Mouse (Mus musculus): Measurements from ENCODE around the gene Grin3a.

Grin3a gene

DNA sequence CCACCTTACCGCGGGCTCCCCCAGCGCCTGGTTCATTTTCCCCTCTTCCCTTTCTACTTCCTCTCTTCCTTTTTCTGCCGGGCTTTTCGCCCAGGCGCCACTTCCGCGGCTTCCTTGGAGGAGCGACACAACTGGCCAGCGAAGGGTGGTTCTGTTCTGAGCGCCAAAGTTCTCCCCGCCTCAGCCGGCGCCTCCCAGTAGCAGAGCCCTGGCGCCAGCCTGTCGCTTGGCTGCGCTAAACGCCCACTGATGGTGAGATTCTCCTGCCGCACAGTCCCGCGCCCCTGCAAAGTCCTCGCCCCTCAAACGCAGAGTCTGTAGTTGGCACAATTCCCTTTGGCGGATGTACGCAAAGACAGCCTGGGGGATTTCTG, at the start of gene Grin3a:
TSS of gene Grin3a (minus strand) at position 133 of the 374 bp plus-strand sequence.
- peak; percentile 7 to 74 for DNase-seq (ENCODE audit: inconsistent age in 2 of 2, low spot score in 1 of 2)

DNA sequence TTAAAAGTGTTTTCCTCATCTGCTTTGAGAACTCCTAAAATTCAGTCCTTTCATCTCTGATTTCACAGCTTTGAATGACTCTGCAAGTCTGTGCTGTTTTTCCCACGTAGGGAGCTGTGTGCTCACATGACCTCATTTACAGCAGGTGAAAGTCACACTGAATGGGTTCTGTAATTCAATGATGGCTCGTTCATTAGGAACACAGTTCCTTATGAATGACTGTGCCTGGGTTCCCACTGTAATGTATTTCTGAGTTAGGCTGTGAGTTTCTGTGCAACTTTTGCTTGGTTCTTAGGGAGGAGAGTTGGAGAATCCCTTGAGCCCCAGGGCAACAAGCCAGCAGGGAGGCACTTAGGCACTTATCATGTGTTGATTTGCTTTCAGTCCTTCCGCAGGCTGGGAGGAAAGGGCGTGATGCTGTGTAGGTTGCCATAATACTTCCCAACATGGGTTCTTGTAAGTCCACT, 46.3 kb upstream of the Grin3a start:
- DNase-seq (ENCODE audit: inconsistent age in 2 of 2, low spot score in 1 of 2) = no peak

GRCm38 (mm10) chr4:49877084-49877483, 31.5 kb upstream of the Grin3a start:
- DNase-seq (ENCODE audit: inconsistent age in 2 of 2, low spot score in 1 of 2) = no peak

- peak in 1 of 2 experiments; percentile 57 for DNase-seq (ENCODE audit: inconsistent age in 2 of 2, low spot score in 1 of 2)
Measured at GRCm38 (mm10) chr4:49860611-49861010, 15.1 kb upstream of the Grin3a start.

GRCm38 (mm10) chr4:49844828-49845611, 524 bp downstream of the Grin3a start:
- DNase-seq (ENCODE audit: inconsistent age in 2 of 2, low spot score in 1 of 2) = no peak

- peak in 1 of 2 experiments; percentile 21 for DNase-seq (ENCODE audit: inconsistent age in 2 of 2, low spot score in 1 of 2)
Measured at GRCm38 (mm10) chr4:49844274-49844827, 1.2 kb downstream of the Grin3a start.

DNA sequence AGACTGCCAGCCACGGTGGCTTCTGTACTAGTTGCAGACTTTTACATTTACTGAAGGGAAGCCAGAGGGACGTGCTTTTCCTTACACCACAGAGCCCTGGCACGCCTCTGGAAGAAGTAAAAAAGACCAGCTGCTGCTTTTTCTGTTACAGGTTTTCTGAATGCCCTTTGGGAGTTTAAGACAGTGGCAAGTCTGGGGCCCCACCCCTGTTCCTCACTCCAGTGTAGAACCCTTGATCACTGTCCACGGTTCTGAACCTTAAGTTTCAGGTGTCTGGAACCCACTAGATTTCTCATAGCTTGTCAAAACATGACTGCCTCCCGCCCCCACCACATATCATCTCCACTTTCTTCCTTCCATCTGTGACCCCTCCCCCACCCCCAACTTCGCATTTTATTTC, 1.8 kb downstream of the Grin3a start:
- DNase-seq (ENCODE audit: inconsistent age in 2 of 2, low spot score in 1 of 2) = peak in 1 of 2 experiments; percentile 25

- DNase-seq (ENCODE audit: inconsistent age in 2 of 2, low spot score in 1 of 2) = peak in 1 of 2 experiments; percentile 41
Measured at GRCm38 (mm10) chr4:49832035-49832434, 13.5 kb downstream of the Grin3a start.

DNA sequence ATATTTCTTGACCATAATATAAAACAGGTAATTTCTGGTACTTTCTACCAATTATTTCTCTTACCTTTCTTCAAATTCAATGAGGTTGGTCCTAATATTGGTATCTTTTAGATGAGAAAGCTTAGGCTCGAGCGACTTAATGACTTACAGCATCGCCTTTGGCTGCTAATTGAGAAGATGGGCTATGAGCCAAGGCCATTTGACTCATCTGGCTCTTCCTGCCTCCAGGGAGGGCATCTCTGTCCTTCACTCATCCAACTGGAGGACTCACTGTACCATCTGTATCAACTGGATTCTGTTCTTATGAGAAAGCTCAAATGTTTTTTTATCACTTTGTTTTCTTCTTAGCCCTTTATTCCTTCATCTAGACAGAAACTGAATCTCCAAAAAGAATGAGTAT, 31.7 kb downstream of the Grin3a start:
- DNase-seq (ENCODE audit: inconsistent age in 2 of 2, low spot score in 1 of 2) = peak; percentile 53 to 83

DNA sequence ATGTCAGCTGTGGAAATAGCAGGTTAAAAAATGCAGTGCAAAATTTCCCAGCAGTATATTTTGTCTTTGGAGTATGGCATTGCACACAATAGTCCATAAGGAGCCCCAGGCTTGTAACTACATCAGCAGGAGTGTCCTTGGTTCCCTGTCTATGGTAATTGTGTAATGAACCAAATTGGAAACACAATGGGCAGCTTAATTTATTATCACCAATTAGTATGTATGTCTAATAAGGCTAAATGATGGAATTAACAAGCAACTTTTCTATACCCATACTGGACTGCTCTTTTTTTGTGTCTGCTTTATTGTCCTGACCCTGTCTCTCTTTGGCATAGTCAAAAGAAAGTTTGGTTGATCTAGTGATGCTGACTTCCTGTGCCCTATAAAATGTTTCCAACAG, 38.8 kb downstream of the Grin3a start:
- DNase-seq (ENCODE audit: inconsistent age in 2 of 2, low spot score in 1 of 2) = no peak

DNA sequence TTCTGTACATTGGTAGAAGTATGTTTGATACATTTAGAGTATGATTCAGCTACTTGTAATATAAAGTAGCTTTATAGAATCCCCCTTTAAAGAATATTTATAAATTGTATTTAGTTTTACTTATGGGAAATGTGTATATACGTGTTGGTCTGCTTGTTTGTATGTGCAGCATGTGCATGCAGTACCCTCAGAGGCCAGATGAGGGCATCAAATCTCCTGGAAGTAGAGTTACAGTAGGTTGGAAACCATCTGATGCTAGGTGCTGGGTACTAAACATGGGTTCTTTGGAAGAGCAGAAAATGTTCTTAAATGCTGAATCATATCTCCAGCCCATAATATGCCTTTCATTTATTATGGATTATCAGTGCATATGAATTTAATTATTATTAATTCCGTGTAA, 46.2 kb downstream of the Grin3a start:
- no peak for DNase-seq (ENCODE audit: inconsistent age in 2 of 2, low spot score in 1 of 2)

- no peak for DNase-seq (ENCODE audit: inconsistent age in 2 of 2, low spot score in 1 of 2)
Measured at GRCm38 (mm10) chr4:49788971-49789370, 56.6 kb downstream of the Grin3a start.

- DNase-seq (ENCODE audit: inconsistent age in 2 of 2, low spot score in 1 of 2) = no peak
Measured at GRCm38 (mm10) chr4:49742847-49743246, 102.7 kb downstream of the Grin3a start.

- no peak for DNase-seq (ENCODE audit: inconsistent age in 2 of 2, low spot score in 1 of 2)
Measured at GRCm38 (mm10) chr4:49741942-49742341, 103.6 kb downstream of the Grin3a start.

DNA sequence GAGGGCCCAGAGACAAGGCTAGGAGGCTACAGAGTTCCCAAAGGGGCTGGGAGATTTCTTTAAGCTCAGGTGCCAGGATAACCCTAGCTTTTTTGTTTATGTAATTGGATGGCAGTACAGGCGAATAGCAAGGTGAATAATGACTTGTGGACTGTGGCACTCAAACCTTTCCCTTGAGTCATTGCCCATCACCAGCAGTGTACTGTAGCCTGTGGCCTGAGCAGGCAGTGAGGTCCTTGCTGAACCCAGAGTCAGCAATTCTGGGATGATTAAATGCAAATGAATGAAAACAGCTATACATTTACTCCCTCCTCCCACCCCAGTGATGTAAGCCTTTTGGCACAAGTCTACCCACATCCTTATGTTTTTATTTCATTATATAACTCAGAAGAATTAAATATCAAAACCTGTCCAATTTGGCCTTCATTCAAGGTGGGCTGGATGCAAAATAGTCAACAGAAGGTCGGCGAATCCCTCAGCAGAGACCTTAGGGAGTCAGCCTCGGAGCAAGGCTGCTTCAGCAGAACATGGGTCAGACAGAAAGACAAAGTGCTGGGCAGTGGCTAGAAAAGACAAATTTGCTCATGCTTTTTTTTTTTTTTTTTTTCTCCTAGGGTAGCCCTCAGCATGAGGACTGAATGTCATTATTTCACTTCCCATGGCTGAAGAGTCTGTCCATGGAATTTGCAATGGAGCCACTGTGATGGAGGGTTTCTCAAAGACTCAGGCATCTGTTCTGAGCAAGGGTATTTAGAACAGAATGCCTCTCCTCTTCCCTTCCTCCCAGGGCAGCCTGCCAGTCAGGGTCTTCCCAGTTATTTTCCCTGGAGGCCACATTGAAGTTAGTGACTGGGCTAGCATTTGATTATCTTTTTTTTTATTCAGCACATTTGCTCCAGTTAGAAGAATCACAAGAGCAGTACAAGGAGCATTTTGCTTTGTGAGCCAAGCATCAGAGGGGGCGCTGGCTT, 104.5 kb downstream of the Grin3a start:
- DNase-seq (ENCODE audit: inconsistent age in 2 of 2, low spot score in 1 of 2) = no peak

DNA sequence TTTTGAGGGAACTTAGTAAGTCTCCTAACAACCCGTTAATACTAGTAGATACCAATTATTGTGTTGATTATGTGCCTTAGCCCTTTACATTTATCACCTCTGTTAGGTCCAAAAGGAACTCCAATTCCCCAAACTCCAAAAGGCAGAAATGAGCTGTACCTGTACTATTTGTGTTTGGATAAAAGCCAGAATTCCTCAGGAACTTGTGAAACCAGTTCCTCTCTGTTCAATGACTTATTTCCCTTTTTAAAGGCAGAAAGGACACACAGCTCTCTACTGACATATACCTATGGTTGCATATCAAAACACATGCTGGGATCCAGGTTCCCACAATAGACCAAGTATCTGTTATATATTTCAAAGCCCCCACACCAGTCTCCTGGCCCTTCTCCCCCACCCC, 106.0 kb downstream of the Grin3a start:
- DNase-seq (ENCODE audit: inconsistent age in 2 of 2, low spot score in 1 of 2) = no peak

DNA sequence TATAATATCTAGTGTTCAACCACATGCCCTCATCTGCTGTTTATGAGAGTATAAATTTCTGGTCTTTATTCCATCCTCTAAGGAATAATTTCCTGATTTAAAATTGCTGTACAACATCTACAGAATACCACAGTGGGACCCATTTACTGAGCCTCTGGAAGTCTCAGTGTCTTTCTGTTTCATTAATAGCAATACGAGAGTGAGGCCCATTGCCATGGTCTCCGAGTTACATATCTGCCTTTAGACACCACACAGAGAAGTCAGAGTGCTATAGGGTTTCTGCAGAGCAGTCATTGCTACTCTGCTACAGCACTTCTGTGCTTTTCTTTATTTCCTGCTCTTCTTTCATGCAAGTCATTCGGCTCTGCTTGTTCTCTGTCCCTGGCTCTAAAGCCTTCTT, 116.2 kb downstream of the Grin3a start:
- DNase-seq (ENCODE audit: inconsistent age in 2 of 2, low spot score in 1 of 2) = no peak

GRCm38 (mm10) chr4:49723908-49724307, 121.6 kb downstream of the Grin3a start:
- no peak for DNase-seq (ENCODE audit: inconsistent age in 2 of 2, low spot score in 1 of 2)

- no peak for DNase-seq (ENCODE audit: inconsistent age in 2 of 2, low spot score in 1 of 2)
Measured at GRCm38 (mm10) chr4:49691405-49692194, 153.9 kb downstream of the Grin3a start.

DNA sequence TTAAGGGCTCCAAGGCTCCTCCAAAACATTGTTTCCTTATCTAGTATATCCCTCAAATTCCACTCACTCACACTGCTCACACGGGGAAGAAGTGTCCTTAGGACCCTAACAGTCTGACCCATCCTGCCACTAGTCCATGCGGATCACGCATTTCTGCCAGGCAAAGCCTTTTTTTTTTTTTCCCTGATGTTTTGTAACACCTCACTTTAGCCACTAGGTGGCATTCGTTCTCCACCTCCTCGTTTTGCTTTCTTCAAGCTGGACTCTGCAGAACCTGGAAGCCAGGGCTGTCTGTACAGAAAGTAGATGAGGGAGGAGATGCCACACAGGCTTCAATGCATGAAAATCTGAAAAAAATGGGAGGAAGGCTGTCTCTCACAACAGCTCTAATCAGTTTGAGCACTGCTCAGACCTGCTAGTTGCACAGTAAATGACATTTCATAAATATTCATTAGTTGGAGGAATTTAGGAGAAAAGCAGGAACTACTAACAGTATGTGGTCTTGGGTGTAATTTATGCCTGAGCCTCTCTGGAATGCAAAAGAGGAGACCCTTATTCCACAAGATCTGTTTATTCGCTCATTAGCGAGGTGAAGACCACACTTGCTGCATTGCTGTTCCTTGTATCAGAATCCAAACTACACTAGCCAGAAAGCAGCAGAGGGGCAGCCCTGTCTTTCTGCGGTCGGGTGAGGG, 156.8 kb downstream of the Grin3a start:
- DNase-seq (ENCODE audit: inconsistent age in 2 of 2, low spot score in 1 of 2) = peak; percentile 43 to 81

Data from adrenal gland, adult (tissue).